Mouse (Mus musculus) ES-CJ7 (cell line): ENCODE data around the gene Pkn3.
"Not testable (repeated sequence)": the region's sequence is repeated elsewhere in the genome, so short reads cannot be mapped to it uniquely, and the experiment has no call there.

ENCODE experiments used
- DNase-seq: peaks from one replicate; pipeline ENCODE4 v3.0.0; 2011; ENCODE audit warnings: low read depth, low spot score

The Pkn3 gene

GRCm38 (mm10) chr2:30140021-30140420 is 62.5 kb downstream of the Pkn3 start:
- DNase-seq: not testable (repeated sequence)
